Mouse (Mus musculus): Measurements from ENCODE around the gene Rnps1.

GRCm38 (mm10) chr17:24468636-24469246 lies 54.4 kb downstream of the Rnps1 start:
- TF ChIP-seq POLR2A (IDR thresholded peaks at IDR 0.05; ENCODE audit: borderline replicate concordance, control insufficient read depth, low read depth, low read length), result no peak
- TF ChIP-seq CTCF (IDR thresholded peaks at IDR 0.05; ENCODE audit: control insufficient read depth, insufficient read depth, low read length), result no peak

Measured in bone marrow, adult 2 months (tissue).